Mouse (Mus musculus) retina, adult 2 months (tissue): ENCODE results near the gene Scgb1b10.
"Not testable (repeated sequence)": the region's sequence is repeated elsewhere in the genome, so short reads cannot be mapped to it uniquely, and the experiment has no call there.

Experiments
- DNase-seq: peaks from one replicate; pipeline ENCODE4 v3.0.0-alpha.2; 2012; ENCODE audit warnings: low read depth, low spot score

The Scgb1b10 gene

GRCm38 (mm10) chr7:32100553-32100952 lies at the start of gene Scgb1b10:
Gene Scgb1b10 (plus strand): TSS chr7:32100853.
- not testable (repeated sequence) for DNase-seq
